Mouse (Mus musculus) thymus, postnatal 14 days (tissue): Measurements from ENCODE around the gene Tspan17.
A peak's percentile ranks its signal among the peaks of the same experiment; 100 is the strongest.

Experiments used
- DNase-seq: peaks from one replicate; pipeline ENCODE4 v3.0.0; 2021

Gene Tspan17

DNA sequence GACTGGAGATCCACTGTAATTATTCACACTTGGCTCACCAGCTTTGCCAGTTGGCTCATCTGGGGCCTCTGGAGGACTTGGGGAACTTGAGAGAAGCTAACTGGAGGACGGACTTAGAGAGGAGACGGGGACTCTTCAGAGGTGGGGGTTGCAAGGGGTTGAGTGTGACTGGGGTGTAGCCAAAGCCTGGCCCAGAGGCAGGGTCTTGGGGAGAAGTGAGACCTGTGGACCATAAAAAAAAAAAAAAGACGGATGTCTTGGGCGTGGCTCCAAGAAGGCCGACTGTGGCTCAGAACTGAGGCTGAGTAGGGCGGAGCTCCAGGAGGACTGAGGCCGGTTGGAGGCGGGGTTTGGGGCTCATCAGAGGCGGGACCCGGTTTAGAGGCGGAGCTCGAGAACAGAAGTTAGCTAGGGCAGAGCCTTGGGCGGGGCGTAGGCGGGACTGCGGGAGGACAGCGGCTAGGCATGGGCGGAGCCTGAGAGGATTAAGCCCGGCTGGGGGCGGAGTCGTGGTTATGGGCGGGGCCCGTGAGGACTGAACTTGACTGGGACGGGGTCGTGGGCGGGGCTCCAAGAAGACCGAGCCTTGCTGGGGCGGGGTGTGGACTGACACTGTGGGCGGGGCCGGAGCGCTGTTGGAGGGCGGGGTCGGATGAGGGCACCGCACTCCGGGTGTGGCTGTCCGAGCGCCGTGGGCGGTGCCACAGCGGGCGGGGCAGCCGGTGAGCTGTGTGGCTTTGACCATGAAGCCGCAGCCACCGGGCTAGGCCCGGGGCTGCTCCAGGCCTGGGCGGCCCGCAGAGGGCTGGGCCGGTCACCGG lies at the start of gene Tspan17:
Gene Tspan17, plus strand, starts transcription at position 638 of the 821 bp plus-strand sequence.
- peak; percentile 58 for DNase-seq

DNA sequence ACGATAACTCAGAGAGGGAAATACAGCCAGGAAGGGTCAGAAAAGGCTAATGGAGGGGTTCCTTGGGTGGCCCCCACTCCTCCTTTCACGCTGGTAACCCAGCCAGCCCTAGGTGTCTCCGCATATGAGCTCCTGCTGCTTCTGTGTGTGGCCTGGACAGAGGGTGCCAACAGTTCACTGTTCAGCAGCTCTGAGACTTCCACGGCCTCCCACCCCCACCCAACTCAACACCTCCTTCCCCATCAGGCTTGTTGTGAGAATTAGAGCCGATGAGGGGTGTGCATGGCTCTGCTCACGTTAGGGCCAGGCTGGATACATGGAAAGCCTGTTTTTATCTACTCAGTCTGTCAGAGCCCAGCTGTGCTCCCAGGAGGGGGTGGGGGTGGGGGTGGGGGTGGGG lies 43.1 kb upstream of the Tspan17 start:
- no peak for DNase-seq

DNA sequence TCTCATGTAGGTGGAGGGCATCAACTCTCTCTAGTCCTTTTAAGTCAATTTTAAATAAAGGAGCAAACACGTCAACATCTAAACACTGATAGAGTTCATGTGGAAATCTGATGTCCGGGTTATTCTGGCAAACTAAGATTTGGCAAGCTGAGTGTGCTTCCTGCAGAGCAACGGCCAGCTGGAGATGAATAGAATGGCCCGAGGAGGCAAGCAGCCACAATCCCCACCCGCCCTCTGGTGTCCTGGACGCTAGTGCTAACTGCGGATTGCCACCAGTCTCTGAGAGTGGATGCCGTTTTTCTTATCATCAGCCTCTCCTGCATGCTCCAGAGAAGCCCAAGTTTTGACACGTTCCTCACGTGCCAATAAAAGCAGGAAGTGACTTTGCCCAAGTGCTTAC lies 42.3 kb upstream of the Tspan17 start:
- no peak for DNase-seq

DNA sequence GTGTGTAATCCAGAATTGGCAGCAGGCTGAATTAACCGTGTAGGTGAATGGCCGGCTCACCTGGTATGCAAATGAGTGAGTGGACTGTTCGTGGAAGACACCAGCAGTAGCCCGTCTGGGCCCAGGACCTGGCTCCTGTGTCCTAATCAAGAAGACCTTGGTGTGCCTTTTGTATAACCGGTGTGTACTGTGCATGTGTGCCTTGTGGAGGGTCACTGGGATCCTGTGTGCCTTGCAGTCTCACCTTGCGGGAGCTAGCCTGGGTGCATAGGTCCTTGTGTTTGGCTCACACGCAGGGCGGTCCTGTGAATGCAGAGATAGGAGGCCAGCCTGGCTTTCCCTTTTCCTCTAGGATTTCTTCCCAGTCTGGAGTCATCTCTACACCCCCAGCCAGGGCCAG lies 41.0 kb upstream of the Tspan17 start:
- no peak for DNase-seq

DNA sequence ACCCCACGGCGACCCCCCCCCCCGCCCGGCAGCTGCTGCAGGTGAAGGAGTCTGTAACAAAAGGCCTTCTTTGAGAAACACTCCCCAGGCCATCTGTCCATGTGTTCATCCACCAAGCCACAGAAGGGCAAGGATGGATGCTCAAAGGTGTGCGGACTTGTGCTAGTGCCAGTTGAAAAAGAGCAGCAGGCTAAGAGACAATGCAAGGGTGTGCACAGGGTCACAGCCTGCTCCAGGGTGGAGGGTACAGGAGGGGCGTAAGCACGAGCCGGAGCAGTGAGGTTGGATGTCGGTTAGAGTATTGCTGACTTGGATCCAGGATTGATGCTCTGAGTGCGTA lies 40.5 kb upstream of the Tspan17 start:
- DNase-seq = no peak

DNA sequence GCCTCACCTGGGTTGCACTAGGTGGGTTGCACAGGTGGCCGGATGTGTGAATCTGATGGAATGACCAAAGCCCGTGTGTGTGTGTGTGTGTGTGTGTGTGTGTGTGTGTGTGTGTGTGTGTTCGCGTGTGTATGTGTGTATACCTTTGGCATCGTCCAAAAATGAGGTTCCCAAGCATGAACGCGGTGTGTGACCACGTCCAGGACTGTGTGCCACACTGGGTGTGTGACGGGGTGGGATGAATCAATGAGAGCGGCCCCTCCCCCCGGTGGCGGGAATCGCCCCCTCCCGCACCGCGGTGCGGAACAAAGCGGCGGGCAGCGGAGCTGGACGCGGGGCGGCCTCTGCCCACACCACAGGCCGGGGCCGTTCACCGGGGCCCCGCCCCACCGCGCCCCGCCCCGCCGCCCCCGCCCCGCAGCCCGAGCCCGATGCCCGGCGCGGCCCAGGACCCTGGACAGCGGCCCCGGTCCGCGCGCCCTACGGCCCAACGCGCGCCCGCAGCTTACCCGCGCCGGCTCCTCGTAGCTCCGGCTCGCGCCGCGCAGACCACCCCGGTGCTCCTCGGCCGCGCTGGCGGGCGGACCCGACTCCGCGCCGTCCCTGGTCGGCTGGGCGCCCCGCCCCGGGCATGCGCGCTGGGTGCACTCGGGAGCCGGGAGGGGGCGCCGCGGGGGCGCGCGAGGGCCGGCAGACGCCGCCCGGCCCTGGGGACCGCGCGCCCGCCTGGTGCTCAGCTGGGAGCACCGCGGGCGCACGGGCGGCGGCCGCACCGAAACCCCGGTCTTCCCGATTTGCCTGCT lies 39.9 kb upstream of the Tspan17 start:
- peak; percentile 14 for DNase-seq

DNA sequence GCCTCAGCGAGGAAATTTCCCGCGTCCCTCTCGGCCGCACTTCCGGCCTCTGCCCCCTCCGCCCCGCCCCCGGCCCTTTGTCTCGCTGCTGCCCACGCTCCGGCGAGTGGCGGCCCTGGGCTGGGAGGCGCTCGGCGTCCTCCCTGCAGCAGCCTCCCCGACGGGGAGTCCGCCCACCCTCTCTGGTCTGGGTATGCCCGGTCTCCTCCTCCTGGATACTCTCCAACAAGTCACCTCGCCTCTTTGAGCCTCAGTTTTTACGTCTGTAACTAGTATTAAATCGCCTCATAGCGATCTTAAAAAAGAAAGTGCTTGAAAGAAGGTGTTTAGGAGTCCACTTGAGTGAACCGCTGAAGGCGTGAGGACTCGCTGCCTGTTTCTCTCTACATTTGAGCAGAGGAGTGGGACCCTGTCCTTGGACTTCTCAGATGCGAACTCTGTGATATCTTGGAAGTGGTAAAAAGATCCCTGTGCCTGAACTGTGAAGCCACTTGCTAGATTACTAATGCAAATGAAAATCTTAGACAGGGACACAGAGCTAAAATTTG lies 39.2 kb upstream of the Tspan17 start, which contains the start of gene Gprin1:
Gene Gprin1, minus strand, starts transcription at position 11 of the 548 bp plus-strand sequence.
- DNase-seq = no peak

DNA sequence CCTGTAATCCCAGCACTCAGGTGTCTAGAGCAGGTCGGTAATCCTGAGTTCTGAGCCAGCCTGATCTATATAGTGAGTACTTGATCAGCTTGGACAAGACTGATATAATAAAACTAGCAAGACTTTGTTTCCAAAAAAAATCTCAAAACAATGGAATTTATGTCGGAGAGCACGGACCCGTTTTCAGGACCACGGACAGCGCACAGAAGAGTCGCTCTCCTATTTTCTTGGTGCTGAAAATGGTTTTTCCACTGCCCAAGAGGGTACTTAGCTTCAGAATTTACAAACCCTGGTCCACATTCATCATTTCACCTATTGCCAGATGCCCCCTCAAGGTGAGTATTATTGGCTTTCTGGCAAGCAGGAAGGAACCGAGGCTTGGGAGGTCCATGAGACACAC lies 38.5 kb upstream of the Tspan17 start:
- DNase-seq = peak; percentile 12

DNA sequence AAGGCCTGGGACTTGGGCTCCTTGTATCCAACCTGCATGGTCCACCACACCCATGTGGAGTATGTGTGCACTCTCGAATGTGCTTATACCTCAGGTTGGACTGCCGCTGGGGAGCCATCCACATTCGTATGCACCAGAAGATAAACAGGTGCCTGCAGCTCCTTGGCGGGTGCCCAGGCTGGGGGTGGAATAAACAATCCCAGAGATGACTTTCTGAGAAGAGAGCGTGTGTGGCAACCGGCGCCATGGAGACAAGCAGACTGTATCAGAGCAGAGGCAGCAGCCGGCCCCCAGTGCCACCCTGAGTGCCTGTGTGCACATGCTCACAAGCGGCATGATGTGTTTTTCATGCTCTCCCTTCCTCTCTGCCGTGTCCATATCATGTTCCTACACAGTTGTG lies 36.5 kb upstream of the Tspan17 start:
- no peak for DNase-seq

DNA sequence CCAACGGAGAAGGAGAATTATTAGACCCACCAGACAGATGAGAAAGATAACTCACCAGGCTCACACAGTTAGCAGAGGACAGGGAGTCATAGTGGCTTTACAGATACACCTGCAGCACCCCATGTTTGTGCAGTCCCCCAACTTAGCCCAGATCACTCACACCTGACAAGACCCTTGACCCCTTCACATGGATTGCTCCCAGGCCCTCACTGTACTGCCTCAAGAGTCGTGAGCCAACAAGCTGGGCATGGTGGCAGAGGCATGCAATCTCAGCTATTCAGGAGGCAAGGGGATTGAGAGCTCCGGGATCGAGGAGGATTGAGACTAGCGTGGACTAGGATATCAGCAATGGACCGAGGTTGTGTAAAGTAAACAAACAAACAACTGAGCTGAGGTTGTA lies 35.4 kb upstream of the Tspan17 start:
- no peak for DNase-seq

DNA sequence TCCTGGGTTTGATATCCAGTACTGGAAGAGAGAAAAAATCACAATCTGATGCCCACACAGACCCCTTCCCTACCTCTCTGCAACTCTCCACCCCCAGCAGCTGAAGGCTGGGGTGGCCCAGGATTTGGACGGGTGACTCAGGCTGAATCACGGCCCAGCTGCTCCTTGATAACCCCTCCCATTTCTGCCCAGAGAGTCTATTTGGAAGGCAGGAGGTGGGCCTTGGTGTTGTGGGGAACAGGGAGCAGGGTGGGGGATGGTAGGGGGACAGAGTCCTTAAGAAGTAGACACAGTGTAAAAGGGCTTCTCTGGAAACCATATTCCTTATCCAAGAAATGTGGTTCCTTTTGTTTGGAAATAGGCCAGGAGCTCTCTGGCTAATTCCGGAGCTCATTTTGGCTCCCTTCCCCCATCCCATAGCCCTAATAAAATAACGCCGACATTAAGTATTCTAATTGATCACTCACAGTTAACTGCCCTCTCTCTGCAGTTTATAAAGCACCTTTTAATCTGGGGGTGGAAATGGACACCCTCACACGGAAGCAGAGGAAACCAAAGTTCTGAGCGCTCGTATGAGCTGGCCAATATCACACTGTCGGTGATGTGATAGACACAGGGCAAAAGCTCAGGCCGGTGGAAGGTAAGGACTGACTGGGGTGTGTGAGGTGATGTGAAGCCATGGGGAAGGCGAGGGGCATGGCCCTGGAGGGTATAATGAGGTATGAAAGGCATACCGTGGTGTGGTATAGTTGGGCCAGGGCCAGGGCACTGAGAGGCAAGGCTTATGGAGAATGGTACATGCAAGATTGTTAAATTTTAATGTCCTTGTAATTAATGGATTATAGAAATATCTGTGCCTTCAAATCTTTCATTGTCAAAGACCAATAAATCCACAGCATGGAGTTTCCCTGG lies 34.8 kb upstream of the Tspan17 start:
- DNase-seq = no peak

DNA sequence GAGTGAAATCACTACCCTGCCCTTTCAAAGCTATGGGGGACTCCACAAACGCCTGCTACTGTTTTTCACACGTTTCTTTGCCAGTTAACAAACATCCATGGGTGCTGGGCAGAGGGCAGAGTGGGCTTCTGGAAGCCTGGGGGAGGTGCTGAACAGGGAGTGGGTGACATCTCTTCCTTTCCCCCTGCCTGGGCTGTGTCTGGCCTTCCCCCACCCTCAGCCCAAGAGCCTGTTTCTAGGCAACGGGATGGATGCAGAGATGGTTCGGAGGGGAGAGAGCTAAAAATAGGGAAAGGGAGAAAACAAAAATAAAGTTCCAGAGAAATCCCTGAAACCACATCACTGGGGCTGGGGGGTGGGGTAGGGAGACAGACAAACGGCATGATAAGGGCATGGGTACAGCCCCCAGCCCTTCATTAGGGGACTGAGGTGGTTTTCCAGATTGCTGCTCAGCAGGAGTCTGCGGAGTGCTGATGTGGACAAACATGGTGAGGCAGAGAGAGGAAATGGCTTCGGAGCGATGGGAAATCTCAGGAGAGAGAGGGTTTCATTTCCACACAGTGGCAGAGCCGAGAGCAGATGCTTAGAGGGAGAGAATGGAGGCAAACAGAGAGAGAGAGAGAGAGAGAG lies 33.9 kb upstream of the Tspan17 start:
- no peak for DNase-seq

DNA sequence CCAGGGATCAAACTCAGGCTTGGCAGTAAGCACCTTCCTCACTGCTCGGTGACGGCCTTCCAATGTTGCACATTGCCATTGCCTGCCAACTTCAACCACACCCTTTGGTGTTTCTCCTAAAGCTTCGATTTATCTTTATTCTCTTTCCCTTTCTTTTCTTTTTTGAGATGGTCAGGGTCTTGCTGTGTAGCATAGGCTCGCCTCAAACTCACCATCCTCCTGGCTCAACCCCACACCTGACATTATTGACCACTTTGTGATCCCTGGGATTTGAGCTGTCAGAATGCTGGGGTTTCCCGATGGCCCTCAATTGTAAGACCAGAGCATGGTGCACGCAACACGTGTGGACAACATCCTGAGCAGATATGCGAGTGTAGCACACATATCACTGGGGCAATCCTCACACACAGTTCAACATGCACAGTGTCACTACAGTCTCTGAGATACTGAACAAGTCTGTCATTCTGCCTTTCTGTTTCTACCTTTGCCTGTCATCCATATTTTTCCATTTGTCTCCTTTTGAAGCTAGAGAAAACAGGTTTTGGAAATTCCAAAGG lies 32.9 kb upstream of the Tspan17 start:
- DNase-seq = no peak

DNA sequence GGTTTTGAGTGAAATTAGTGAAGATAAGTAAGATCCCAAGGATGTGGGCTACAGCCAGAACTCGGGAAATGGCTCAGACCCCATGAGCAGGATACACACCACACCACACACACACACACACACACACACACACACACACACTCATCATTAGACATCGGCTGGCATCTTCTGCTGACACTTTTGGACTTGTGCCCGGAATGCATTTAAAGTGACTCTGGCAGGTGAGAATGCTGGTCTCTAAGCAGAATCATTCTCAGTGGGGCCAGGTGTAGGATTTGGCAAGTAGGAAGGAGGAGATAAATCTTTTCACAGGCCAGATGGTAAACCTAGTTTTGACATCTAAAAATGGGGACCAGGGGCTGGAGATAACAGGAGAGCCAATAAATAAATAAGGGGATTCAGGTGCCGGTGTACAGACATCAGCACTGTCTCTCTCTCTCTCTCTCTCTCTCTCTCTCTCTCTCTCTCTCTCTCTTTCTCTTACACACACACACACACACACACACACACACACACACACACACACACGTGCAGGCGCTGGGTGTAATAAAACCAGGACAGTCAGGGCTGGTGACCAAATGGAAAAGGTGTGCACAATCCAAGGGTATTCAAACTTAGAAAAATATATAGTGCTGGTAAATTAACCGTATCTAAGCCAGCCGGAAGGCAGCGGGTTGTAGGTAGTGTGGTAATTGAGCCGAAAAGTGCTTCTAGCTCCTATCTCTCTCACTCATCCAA lies 31.9 kb upstream of the Tspan17 start:
- DNase-seq = no peak

DNA sequence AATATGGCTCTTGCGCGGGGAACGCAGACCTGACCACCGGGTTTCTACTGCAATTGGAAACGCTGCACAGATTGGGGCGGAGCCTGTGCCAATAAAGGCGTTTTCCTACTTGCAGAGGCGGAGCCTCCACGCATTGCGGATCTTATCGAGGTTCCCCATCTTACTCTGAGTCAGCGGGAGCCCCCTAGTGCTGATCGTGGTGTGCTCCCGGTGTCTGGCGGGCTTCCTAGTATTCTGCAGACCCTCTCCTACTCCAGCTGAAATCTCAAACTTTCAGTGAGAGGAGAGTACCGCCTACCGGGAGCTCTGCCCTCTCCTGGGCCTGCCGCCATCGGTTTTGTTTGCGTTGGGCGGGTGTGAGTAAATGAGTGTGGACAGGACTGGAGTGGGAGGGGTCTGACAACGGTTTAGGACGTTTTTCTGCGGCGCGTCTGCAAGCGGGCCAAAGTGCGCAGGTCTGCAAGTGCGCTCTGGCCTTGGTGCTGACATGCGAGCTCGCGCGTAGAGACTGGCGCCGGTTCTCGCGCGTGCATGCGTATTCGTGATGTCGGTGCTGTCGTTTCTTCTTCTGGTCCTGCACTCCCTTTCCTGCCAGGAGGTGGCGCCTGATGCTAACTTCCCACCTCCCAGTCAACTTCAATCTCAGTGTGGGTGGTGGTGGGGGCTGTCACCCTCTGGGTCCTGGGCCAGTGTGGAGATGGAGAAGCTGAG lies 31.0 kb upstream of the Tspan17 start:
- peak; percentile 43 for DNase-seq

DNA sequence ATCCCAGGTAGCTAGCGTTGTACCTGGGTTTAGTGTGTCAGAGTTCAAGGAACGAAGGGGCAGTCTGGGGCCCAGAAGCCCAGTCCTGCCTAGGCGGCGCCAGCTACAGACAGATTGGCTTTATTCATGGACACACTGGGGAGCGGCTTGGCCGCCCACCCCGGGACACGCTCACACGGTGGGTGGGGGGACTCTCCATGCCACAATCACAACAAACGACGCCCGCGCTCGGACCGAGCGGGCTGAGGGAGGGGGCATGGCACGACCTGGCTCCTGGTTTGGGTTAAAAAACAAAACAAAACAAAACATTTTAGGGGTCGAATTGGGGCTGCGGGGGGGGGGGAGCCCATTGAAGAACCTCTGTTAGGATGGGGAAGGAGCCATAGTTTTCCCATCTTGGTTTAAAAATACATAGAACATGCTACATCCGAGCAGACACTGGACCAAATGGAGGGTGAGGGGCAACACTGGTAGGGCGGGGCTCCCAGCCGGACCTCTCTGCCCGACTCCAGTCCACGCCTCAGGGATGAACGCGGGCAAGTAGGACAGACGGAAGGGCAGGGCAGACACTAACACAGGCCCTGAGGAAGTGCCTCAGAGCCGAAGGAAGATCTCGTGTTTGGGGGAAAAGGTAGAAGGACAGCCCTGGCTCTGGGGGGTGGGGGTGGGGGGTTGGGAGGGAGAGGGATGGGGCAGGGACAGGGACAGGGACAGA lies 30.3 kb upstream of the Tspan17 start:
- DNase-seq = no peak

DNA sequence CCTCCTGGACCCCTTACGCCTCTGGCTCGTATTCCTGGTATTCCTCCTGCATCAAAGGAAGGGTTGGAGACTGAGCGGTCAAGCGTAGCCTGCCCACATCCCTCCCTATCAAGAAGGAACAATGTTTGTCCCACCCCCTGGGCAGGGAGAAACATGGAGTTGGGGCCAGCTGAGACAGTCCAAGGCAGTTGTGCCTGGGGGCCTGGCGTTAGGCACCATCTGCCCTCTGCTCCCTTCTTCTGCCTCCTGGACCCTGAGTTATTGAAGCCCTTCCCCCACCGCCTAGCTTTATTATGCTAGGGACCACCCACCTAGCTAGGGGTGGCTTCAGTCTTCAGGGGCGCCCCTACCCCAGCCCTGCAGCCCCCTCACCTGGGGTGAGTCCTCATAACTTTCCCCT lies 29.7 kb upstream of the Tspan17 start:
- no peak for DNase-seq

DNA sequence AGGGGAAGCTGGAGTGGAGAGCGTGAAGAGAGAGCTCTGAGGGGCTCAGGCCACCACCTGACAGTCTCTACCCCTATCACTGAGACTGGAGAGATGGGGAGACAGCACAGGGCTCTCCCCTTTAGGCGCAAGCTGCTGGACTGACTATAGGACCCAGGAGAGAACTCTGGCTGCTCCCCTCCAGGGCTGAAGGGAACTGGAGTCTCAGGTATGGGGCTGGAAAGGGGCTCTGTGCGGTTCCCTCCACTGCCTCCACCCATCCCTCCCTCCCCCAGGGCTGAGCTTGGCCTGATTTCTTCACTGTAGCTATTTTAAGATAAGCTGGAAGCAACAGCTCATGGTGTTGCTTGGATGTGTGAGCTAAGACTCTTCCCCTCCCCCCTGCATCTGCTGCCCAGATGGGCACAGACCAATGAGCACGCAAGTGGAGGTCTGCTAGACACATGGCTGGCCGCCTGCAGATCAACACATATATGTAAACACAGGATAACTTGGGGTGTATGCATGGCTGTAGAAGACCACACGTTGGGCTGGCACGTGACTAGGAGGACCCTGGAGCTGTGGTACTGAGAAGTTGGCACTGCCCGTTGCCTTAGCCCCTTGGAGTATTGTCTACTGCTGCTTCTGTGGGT lies 28.9 kb upstream of the Tspan17 start:
- no peak for DNase-seq

DNA sequence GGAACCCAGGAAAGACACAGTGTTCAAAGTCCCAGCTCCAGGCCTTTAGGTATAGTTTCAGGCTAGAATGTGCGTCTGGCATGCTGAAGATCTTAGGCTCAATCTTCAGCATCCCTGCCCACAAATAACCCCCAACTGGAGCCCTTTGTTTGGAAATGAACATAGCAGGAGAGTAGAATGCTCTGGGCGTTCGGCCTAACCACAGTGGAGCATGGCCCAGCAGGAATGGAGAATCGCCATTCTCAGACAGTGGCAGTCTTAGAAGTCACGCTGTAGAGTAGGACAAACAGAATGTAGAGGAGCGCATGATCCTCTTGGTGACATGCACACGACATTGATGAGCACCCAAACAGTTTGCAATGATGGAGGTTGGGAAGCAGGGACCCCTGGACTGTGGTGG lies 28.3 kb upstream of the Tspan17 start:
- no peak for DNase-seq
